12 mouse cellular contexts compared by ENCODE assay signal in genomic region chr11:94996101-94996500, GRCm38 (mm10). TPM values are rescaled to one million over a fixed set of nuclear protein-coding genes. Genes with fewer than 3 reads are reported as not detected.
DNase-seq lines count a peak whose midpoint lies in the region; ATAC-seq and TF ChIP-seq lines count a peak whose summit lies in the region.
"Had no signal": no experiment of that assay in that cellular context is flagged by ENCODE, and none has a peak within 500 bp of the region (broad histone marks: within the 10 kb centered on the region; RNA-seq: fewer than 3 reads in every experiment).

No protein-coding gene starts in this region.

- no peak overlapping the region for H3K9ac ChIP-seq in forebrain, embryonic 11.5 days (ENCODE audit: low read length)
- H3K9ac ChIP-seq in neural tube, embryonic 12.5 days = peak overlapping the region; percentile 97; the same call in 1 of the 2 replicates
- H3K9ac ChIP-seq in liver, embryonic 13.5 days = peak overlapping the region; percentile 98

- peaks cover 76% of the 10 kb centered on the region for H3K4me1 ChIP-seq in forebrain, embryonic 10.5 days
- peaks cover 21% of the 10 kb centered on the region for H3K4me1 ChIP-seq in forebrain, embryonic 11.5 days (replicated peaks; ENCODE audit: control insufficient read depth, insufficient read depth, low read length)
- peaks cover 65% of the 10 kb centered on the region for H3K4me1 ChIP-seq in neural tube, embryonic 12.5 days
- H3K4me1 ChIP-seq in liver, embryonic 13.5 days (replicated peaks) = peaks cover 92% of the 10 kb centered on the region

- H3K4me3 ChIP-seq in forebrain, embryonic 10.5 days = peak overlapping the region; percentile 96; the same call in 1 of the 2 replicates
- H3K4me3 ChIP-seq in forebrain, embryonic 11.5 days (ENCODE audit: low read depth, low read length) = no peak overlapping the region
- 0 out of 2 replicates have a peak overlapping the region, but pooled peaks have one; percentile 10 for H3K4me3 ChIP-seq in neural tube, embryonic 12.5 days
- H3K4me3 ChIP-seq in liver, embryonic 13.5 days (replicated peaks) = peak overlapping the region; percentile 92
- no peak overlapping the region for H3K4me3 ChIP-seq in left cerebral cortex, adult 2 months

- intact Hi-C loops in left cerebral cortex, adult 2 months (cut with DNase I) = loop anchor here (10.0 kb wide), 1 partner anchor 671 kb away; the partner anchor contains the start of genes Ankrd40 and Luc7l3

- H3K27me3 ChIP-seq in forebrain, embryonic 10.5 days (ENCODE audit: poor library complexity, severe bottlenecking) = no peaks in the 10 kb centered on the region
- H3K27me3 ChIP-seq in forebrain, embryonic 11.5 days (ENCODE audit: control insufficient read depth, insufficient read depth, low read length) = no peaks in the 10 kb centered on the region
- H3K27me3 ChIP-seq in neural tube, embryonic 12.5 days (replicated peaks) = no peaks in the 10 kb centered on the region
- no peaks in the 10 kb centered on the region for H3K27me3 ChIP-seq in liver, embryonic 13.5 days

- no peak for ATAC-seq in forebrain, embryonic 11.5 days (replicated peaks; ENCODE audit: low FRiP score)
- no peak for ATAC-seq in neural tube, embryonic 12.5 days (ENCODE audit: low FRiP score, low read depth)
- no peak for ATAC-seq in liver, embryonic 13.5 days (ENCODE audit: low read depth)

- H3K4me2 ChIP-seq in forebrain, embryonic 11.5 days (ENCODE audit: low read depth, low read length, severe bottlenecking) = no peak overlapping the region
- H3K4me2 ChIP-seq in neural tube, embryonic 12.5 days (replicated peaks) = peak overlapping the region; percentile 88
- peak overlapping the region; percentile 97 for H3K4me2 ChIP-seq in liver, embryonic 13.5 days

- peak overlapping the region; percentile 27; the same call in 1 of the 2 replicates for H3K27ac ChIP-seq in forebrain, embryonic 10.5 days
- no peak overlapping the region for H3K27ac ChIP-seq in forebrain, embryonic 11.5 days (ENCODE audit: low read depth, low read length)
- H3K27ac ChIP-seq in neural tube, embryonic 12.5 days = no peak overlapping the region
- H3K27ac ChIP-seq in liver, embryonic 13.5 days = peak overlapping the region; percentile 91
- H3K27ac ChIP-seq in left cerebral cortex, adult 2 months = no peak overlapping the region

- 86% methylated on average over 8 of the region's 8 CpGs for WGBS in forebrain, embryonic 10.5 days
- WGBS in forebrain, embryonic 11.5 days = 90% methylated on average over 8 of the region's 8 CpGs
- 89% methylated on average over 8 of the region's 8 CpGs for WGBS in neural tube, embryonic 12.5 days
- WGBS in liver, embryonic 13.5 days (ENCODE audit: insufficient replicate concordance) = 78% methylated on average over 8 of the region's 8 CpGs

- H3K9me3 ChIP-seq in forebrain, embryonic 10.5 days = no peaks in the 10 kb centered on the region
- no peaks in the 10 kb centered on the region for H3K9me3 ChIP-seq in forebrain, embryonic 11.5 days (ENCODE audit: control insufficient read depth, low read length)
- no peaks in the 10 kb centered on the region for H3K9me3 ChIP-seq in neural tube, embryonic 12.5 days
- no peaks in the 10 kb centered on the region for H3K9me3 ChIP-seq in liver, embryonic 13.5 days (replicated peaks)

- no peak for DNase-seq in forebrain, embryonic 10.5 days (ENCODE audit: extremely low spot score, low spot score)
- no peak for DNase-seq in forebrain, embryonic 11.5 days (ENCODE audit: low spot score)
- no peak for DNase-seq in neural tube, embryonic 10.5 days (ENCODE audit: extremely low spot score, low spot score)
- DNase-seq in liver, embryonic 13.5 days = no peak
- no peak for DNase-seq in spleen, adult 18-20 months
- DNase-seq in left cerebral cortex, adult 2 months (ENCODE audit: extremely low spot score in 1 of 2, low spot score in 2 of 2) = no peak
- no peak for DNase-seq in layer of hippocampus, postnatal 14 days (ENCODE audit: low spot score in 2 of 2)

- peaks cover 72% of the 10 kb centered on the region for H3K36me3 ChIP-seq in forebrain, embryonic 10.5 days (replicated peaks)
- H3K36me3 ChIP-seq in forebrain, embryonic 11.5 days (ENCODE audit: control insufficient read depth, insufficient read depth, low read length) = peaks cover 7% of the 10 kb centered on the region; the same call in 1 of the 2 replicates
- peaks cover 54% of the 10 kb centered on the region for H3K36me3 ChIP-seq in neural tube, embryonic 12.5 days
- peaks cover 58% of the 10 kb centered on the region for H3K36me3 ChIP-seq in liver, embryonic 13.5 days

- no peak for TF ChIP-seq CTCF in left cerebral cortex, adult 2 months (IDR thresholded peaks at IDR 0.05)

RNA-seq across cellular contexts. Expression of gene Ppp1r9b, which starts 5.3 kb away (rescaled TPM):
- polyA plus RNA-seq in forebrain, embryonic 10.5 days (2016; fragmentation: Nextera tagmentation; extraction: Ambion mirVana) = 8.7 and 10.7 TPM in 2 replicates
- 17.2 and 18.6 TPM in 2 replicates for polyA plus RNA-seq in forebrain, embryonic 11.5 days (2014; fragmentation: Nextera tagmentation; extraction: Ambion mirVana)
- 18.2 and 19.7 TPM in 2 replicates for polyA plus RNA-seq in neural tube, embryonic 12.5 days (2016; fragmentation: Nextera tagmentation; extraction: Ambion mirVana)
- polyA plus RNA-seq in liver, embryonic 13.5 days (2015; fragmentation: Nextera tagmentation; extraction: Ambion mirVana) = 10.0 and 10.6 TPM in 2 replicates
- total RNA-seq in left cerebral cortex, adult 2 months (2021) = 100 to 1,000 TPM; 709 to 735 TPM
- total RNA-seq in layer of hippocampus, postnatal 14 days (2021) = 100 to 1,000 TPM; 705 to 706 TPM

RNA-seq across cellular contexts. Expression of gene Samd14, which starts 13.6 kb away (rescaled TPM):
- polyA plus RNA-seq in forebrain, embryonic 10.5 days (2016; fragmentation: Nextera tagmentation; extraction: Ambion mirVana) = 35.8 and 36.7 TPM in 2 replicates
- polyA plus RNA-seq in forebrain, embryonic 11.5 days (2014; fragmentation: Nextera tagmentation; extraction: Ambion mirVana) = 56.8 and 59.2 TPM in 2 replicates
- polyA plus RNA-seq in neural tube, embryonic 12.5 days (2016; fragmentation: Nextera tagmentation; extraction: Ambion mirVana) = 101 and 106 TPM in 2 replicates
- 35.4 and 36.3 TPM in 2 replicates for polyA plus RNA-seq in liver, embryonic 13.5 days (2015; fragmentation: Nextera tagmentation; extraction: Ambion mirVana)
- 10 to 100 TPM; 25.1 to 30.1 TPM for total RNA-seq in left cerebral cortex, adult 2 months (2021)
- 10 to 100 TPM; 73.6 to 78.1 TPM for total RNA-seq in layer of hippocampus, postnatal 14 days (2021)

RNA-seq across cellular contexts. Expression of gene Sgca, which starts 20.0 kb away (rescaled TPM):
- not detected in 2 replicates for polyA plus RNA-seq in forebrain, embryonic 10.5 days (2016; fragmentation: Nextera tagmentation; extraction: Ambion mirVana)
- polyA plus RNA-seq in forebrain, embryonic 11.5 days (2014; fragmentation: Nextera tagmentation; extraction: Ambion mirVana) = not detected in 2 replicates
- 0.80 and 0.90 TPM in 2 replicates for polyA plus RNA-seq in neural tube, embryonic 12.5 days (2016; fragmentation: Nextera tagmentation; extraction: Ambion mirVana)
- 0.21 and 0.28 TPM in 2 replicates for polyA plus RNA-seq in liver, embryonic 13.5 days (2015; fragmentation: Nextera tagmentation; extraction: Ambion mirVana)
- total RNA-seq in left cerebral cortex, adult 2 months (2021) = under 1 TPM in 1 of 2 experiments, not detected in 1; 0.35 TPM
- total RNA-seq in layer of hippocampus, postnatal 14 days (2021) = under 1 TPM; 0.95 to 0.99 TPM
- polyA plus RNA-seq: intestine, embryonic 14.5 days had no signal

RNA-seq across cellular contexts. Expression of gene Hils1, which starts 28.7 kb away (rescaled TPM):
- not detected in 2 replicates for polyA plus RNA-seq in forebrain, embryonic 10.5 days (2016; fragmentation: Nextera tagmentation; extraction: Ambion mirVana)
- not detected in 2 replicates for polyA plus RNA-seq in forebrain, embryonic 11.5 days (2014; fragmentation: Nextera tagmentation; extraction: Ambion mirVana)
- not detected in 2 replicates for polyA plus RNA-seq in neural tube, embryonic 12.5 days (2016; fragmentation: Nextera tagmentation; extraction: Ambion mirVana)
- not detected in 2 replicates for polyA plus RNA-seq in liver, embryonic 13.5 days (2015; fragmentation: Nextera tagmentation; extraction: Ambion mirVana)
- not detected for total RNA-seq in left cerebral cortex, adult 2 months (2021)
- total RNA-seq in layer of hippocampus, postnatal 14 days (2021) = not detected
- polyA plus RNA-seq: C2C12; intestine, embryonic 14.5 days; lung, embryonic 16.5 days; thymus, postnatal 0 days had no signal

RNA-seq across cellular contexts. Expression of gene Pdk2, which starts 45.1 kb away (rescaled TPM):
- polyA plus RNA-seq in forebrain, embryonic 10.5 days (2016; fragmentation: Nextera tagmentation; extraction: Ambion mirVana) = 12.1 and 12.5 TPM in 2 replicates
- polyA plus RNA-seq in forebrain, embryonic 11.5 days (2014; fragmentation: Nextera tagmentation; extraction: Ambion mirVana) = 16.5 and 17.4 TPM in 2 replicates
- 20.5 and 20.6 TPM in 2 replicates for polyA plus RNA-seq in neural tube, embryonic 12.5 days (2016; fragmentation: Nextera tagmentation; extraction: Ambion mirVana)
- 5.8 and 8.6 TPM in 2 replicates for polyA plus RNA-seq in liver, embryonic 13.5 days (2015; fragmentation: Nextera tagmentation; extraction: Ambion mirVana)
- 100 to 1,000 TPM; 109 to 112 TPM for total RNA-seq in left cerebral cortex, adult 2 months (2021)
- 10 to 100 TPM; 90.5 to 91.0 TPM for total RNA-seq in layer of hippocampus, postnatal 14 days (2021)

Comparison
In these comparisons a context has a peak if more than half of its experiments do, and no peak if none do; other contexts are left out.
1. H3K27ac ChIP-seq: peak in forebrain, embryonic 10.5 days (single experiment) and liver, embryonic 13.5 days (single experiment); none in forebrain, embryonic 11.5 days (single experiment), neural tube, embryonic 12.5 days (single experiment) and left cerebral cortex, adult 2 months (single experiment).
2. H3K4me3 ChIP-seq: peak in forebrain, embryonic 10.5 days (single experiment), neural tube, embryonic 12.5 days (single experiment) and liver, embryonic 13.5 days (single experiment); none in forebrain, embryonic 11.5 days (single experiment) and left cerebral cortex, adult 2 months (single experiment).